Mouse (Mus musculus) kidney, embryonic 14.5 days (tissue): Measurements from ENCODE around the gene Atxn1. TPM values are rescaled to one million over a fixed set of nuclear protein-coding genes. Genes with fewer than 3 reads are reported as not detected.

Source experiments
- ATAC-seq: fragments of 200-750 bp; cut with Nextera tagmentation; 2 replicates; pipeline ENCODE4 v1.8.0; 2017; ENCODE audit warnings: moderate number of reproducible peaks, mild to moderate bottlenecking, moderate TSS enrichment, moderate library complexity; ENCODE audit not compliant: low FRiP score, low TSS enrichment
- H3K27ac ChIP-seq: fragments of 300-500 bp; sonication (generic); 2 replicates; pipeline ENCODE4 v1.5.1; 2014; ENCODE audit warnings: low read depth, mild to moderate bottlenecking, low read length, moderate library complexity, mixed read lengths
- H3K27me3 ChIP-seq: fragments of 300-500 bp; sonication (generic); 2 replicates; pipeline ENCODE4 v1.6.1; 2014; ENCODE audit warnings: mild to moderate bottlenecking, low read length; ENCODE audit not compliant: control insufficient read depth, insufficient read depth
- H3K36me3 ChIP-seq: fragments of 300-500 bp; sonication (generic); 2 replicates; pipeline ENCODE4 v1.6.1; 2014; ENCODE audit warnings: low read length, mixed read lengths; ENCODE audit not compliant: control insufficient read depth, insufficient read depth
- H3K4me1 ChIP-seq: fragments of 300-500 bp; sonication (generic); 2 replicates; pipeline ENCODE4 v1.6.1; 2014; ENCODE audit warnings: low read length, mixed read lengths; ENCODE audit not compliant: control insufficient read depth, insufficient read depth
- H3K4me2 ChIP-seq: fragments of 300-500 bp; sonication (generic); replicated peaks from 2 replicates; pipeline ENCODE4 v1.6.1; 2014; ENCODE audit warnings: low read depth, mild to moderate bottlenecking, low read length
- H3K4me3 ChIP-seq: fragments of 300-500 bp; sonication (generic); 2 replicates; pipeline ENCODE4 v1.5.1; 2014; ENCODE audit warnings: mild to moderate bottlenecking, low read length
- H3K9ac ChIP-seq: fragments of 300-500 bp; sonication (generic); 2 replicates; pipeline ENCODE4 v1.6.1; 2014; ENCODE audit warnings: low read depth, mild to moderate bottlenecking, low read length, moderate library complexity
- H3K9me3 ChIP-seq: fragments of 300-500 bp; sonication (generic); 2 replicates; pipeline ENCODE4 v1.6.1; 2016; ENCODE audit warnings: low read length; ENCODE audit not compliant: control insufficient read depth
- WGBS: fragments of 180-500 bp; shearing (Covaris S2); extraction: QIAGEN DNeasy Blood & Tissue Kit; methylation state at CpG from one replicate; pipeline ENCODE4 v1.1.7; 2014; 5-methylcytosine and 5-hydroxymethylcytosine counted together
- polyA plus RNA-seq: library from polyadenylated mRNA; unstranded; fragments of >200 nt; fragmentation: Nextera tagmentation; extraction: Ambion mirVana; gene quantifications from 2 replicates; pipeline ENCODE4 v1.2.1, GENCODE M21; 2014

The Atxn1 gene
- polyA plus RNA-seq, 1 experiment from 2014 or later: 4.0 TPM

- Histone ChIP-seq H3K9me3 (no peaks in the 10 kb centered on the region), H3K4me2 (no peak overlapping the region), H3K36me3 (no peaks in the 10 kb centered on the region), H3K4me1 (0 out of 2 replicates have a peak, but pooled peaks cover 2% of the 10 kb centered on the region), H3K4me3 (no peak overlapping the region), H3K27ac (no peak overlapping the region), H3K27me3 (no peaks in the 10 kb centered on the region), H3K9ac (no peak overlapping the region)
- 83% methylated on average over 10 of the region's 10 CpGs for WGBS
- no peak for ATAC-seq
These were observed 103.7 kb downstream of the Atxn1 start for GRCm38 (mm10) chr13:45861098-45861580.

- 0 out of 2 replicates have a peak, but pooled peaks cover 2% of the 10 kb centered on the region for H3K4me1 ChIP-seq
- no peak for ATAC-seq
- WGBS: 83% methylated on average over 12 of the region's 12 CpGs
These were observed 105.6 kb downstream of the Atxn1 start for GRCm38 (mm10) chr13:45859081-45859709.

GRCm38 (mm10) chr13:45857416-45857815, 107.4 kb downstream of the Atxn1 start:
- WGBS: 90% methylated on average over 8 of the region's 8 CpGs
- H3K4me2 ChIP-seq: no peak overlapping the region
- no peak overlapping the region for H3K27ac ChIP-seq
- no peak for ATAC-seq
- H3K27me3 ChIP-seq: no peaks in the 10 kb centered on the region
- no peaks in the 10 kb centered on the region for H3K9me3 ChIP-seq
- no peak overlapping the region for H3K9ac ChIP-seq
- H3K36me3 ChIP-seq: no peaks in the 10 kb centered on the region
- H3K4me1 ChIP-seq: 0 out of 2 replicates have a peak, but pooled peaks cover 2% of the 10 kb centered on the region
- H3K4me3 ChIP-seq: no peak overlapping the region

More at GRCm38 (mm10) chr13:45859081-45859709, 105.6 kb downstream of the Atxn1 start:
- Histone ChIP-seq H3K9ac (no peak overlapping the region), H3K36me3 (no peaks in the 10 kb centered on the region), H3K4me2 (no peak overlapping the region), H3K4me3 (no peak overlapping the region), H3K27me3 (no peaks in the 10 kb centered on the region), H3K27ac (no peak overlapping the region), H3K9me3 (no peaks in the 10 kb centered on the region)

- no peaks in the 10 kb centered on the region for H3K4me1 ChIP-seq
- H3K36me3 ChIP-seq: no peaks in the 10 kb centered on the region
- ATAC-seq: no peak
- no peak overlapping the region for H3K4me3 ChIP-seq
- WGBS: 75% methylated on average over 5 of the region's 5 CpGs
- H3K9me3 ChIP-seq: no peaks in the 10 kb centered on the region
- no peak overlapping the region for H3K27ac ChIP-seq
- no peak overlapping the region for H3K4me2 ChIP-seq
- no peaks in the 10 kb centered on the region for H3K27me3 ChIP-seq
- H3K9ac ChIP-seq: no peak overlapping the region
These were observed 110.3 kb downstream of the Atxn1 start for GRCm38 (mm10) chr13:45854531-45854930.

GRCm38 (mm10) chr13:45853691-45854090, 111.1 kb downstream of the Atxn1 start:
- Histone ChIP-seq H3K4me1 (no peaks in the 10 kb centered on the region), H3K4me3 (no peak overlapping the region), H3K36me3 (no peaks in the 10 kb centered on the region), H3K27me3 (no peaks in the 10 kb centered on the region), H3K9me3 (no peaks in the 10 kb centered on the region), H3K27ac (no peak overlapping the region), H3K4me2 (no peak overlapping the region), H3K9ac (no peak overlapping the region)
- WGBS: 82% methylated on average over 6 of the region's 6 CpGs
- ATAC-seq: no peak

- no peak overlapping the region for H3K27ac ChIP-seq
- no peaks in the 10 kb centered on the region for H3K36me3 ChIP-seq
- ATAC-seq: no peak
- H3K4me3 ChIP-seq: no peak overlapping the region
- H3K9ac ChIP-seq: no peak overlapping the region
- no peaks in the 10 kb centered on the region for H3K27me3 ChIP-seq
- no peaks in the 10 kb centered on the region for H3K9me3 ChIP-seq
- 92% methylated on average over 2 of the region's 2 CpGs for WGBS
- no peaks in the 10 kb centered on the region for H3K4me1 ChIP-seq
- no peak overlapping the region for H3K4me2 ChIP-seq
These were observed 112.5 kb downstream of the Atxn1 start for GRCm38 (mm10) chr13:45852288-45852687.

GRCm38 (mm10) chr13:45851746-45852145, 113.1 kb downstream of the Atxn1 start:
- Histone ChIP-seq H3K9ac (no peak overlapping the region), H3K9me3 (no peaks in the 10 kb centered on the region), H3K36me3 (no peaks in the 10 kb centered on the region), H3K4me3 (no peak overlapping the region), H3K27ac (no peak overlapping the region), H3K4me2 (no peak overlapping the region), H3K27me3 (no peaks in the 10 kb centered on the region), H3K4me1 (no peaks in the 10 kb centered on the region)
- 83% methylated on average over 2 of the region's 2 CpGs for WGBS
- ATAC-seq: no peak

GRCm38 (mm10) chr13:45851156-45851555, 113.7 kb downstream of the Atxn1 start:
- ATAC-seq: no peak
- H3K4me2 ChIP-seq: no peak overlapping the region
- WGBS: 91% methylated on average over 4 of the region's 4 CpGs
- H3K27me3 ChIP-seq: no peaks in the 10 kb centered on the region
- H3K27ac ChIP-seq: no peak overlapping the region
- no peak overlapping the region for H3K4me3 ChIP-seq
- H3K4me1 ChIP-seq: no peaks in the 10 kb centered on the region
- H3K9me3 ChIP-seq: no peaks in the 10 kb centered on the region
- H3K36me3 ChIP-seq: no peaks in the 10 kb centered on the region
- no peak overlapping the region for H3K9ac ChIP-seq

- Histone ChIP-seq H3K4me1 (no peaks in the 10 kb centered on the region), H3K27me3 (no peaks in the 10 kb centered on the region), H3K9me3 (no peaks in the 10 kb centered on the region), H3K4me3 (no peak overlapping the region), H3K36me3 (no peaks in the 10 kb centered on the region), H3K9ac (no peak overlapping the region), H3K4me2 (no peak overlapping the region), H3K27ac (no peak overlapping the region)
- 83% methylated on average over 5 of the region's 5 CpGs for WGBS
- no peak for ATAC-seq
These were observed 114.4 kb downstream of the Atxn1 start for GRCm38 (mm10) chr13:45850181-45850974.
